Mouse (Mus musculus): ENCODE results near the gene Dcst2. TPM values are rescaled to one million over a fixed set of nuclear protein-coding genes. Genes with fewer than 3 reads are reported as not detected.
A peak's percentile ranks its signal among the peaks of the same experiment; 100 is the strongest.

Dcst2 gene
- 2.8 and 5.0 TPM in 2 replicates for polyA plus RNA-seq (2015; fragmentation: Nextera tagmentation; extraction: Ambion mirVana)

GRCm38 (mm10) chr3:89361675-89362074, at the start of gene Dcst2:
Gene Dcst2, plus strand, starts transcription at chr3:89361975.
- Histone ChIP-seq H3K9me3 (ENCODE audit: control insufficient read depth, low read length) (no peaks in the 10 kb centered on the region), H3K36me3 (ENCODE audit: control insufficient read depth, insufficient read depth, low read length) (no peaks in the 10 kb centered on the region), H3K27me3 (replicated peaks; ENCODE audit: control insufficient read depth, insufficient read depth, low read length) (no peaks in the 10 kb centered on the region), H3K4me1 (ENCODE audit: control insufficient read depth, insufficient read depth, low read length) (peaks cover 10% of the 10 kb centered on the region), H3K4me3 (ENCODE audit: low read length) (no peak within 1 kb of the TSS), H3K9ac (ENCODE audit: low read depth, low read length) (no peak within 1 kb of the TSS), H3K27ac (ENCODE audit: low read length) (no peak within 1 kb of the TSS), H3K4me2 (ENCODE audit: low read depth, low read length) (no peak within 1 kb of the TSS)
- ATAC-seq, result no peak
- WGBS, result 83% methylated on average over 7 of the region's 7 CpGs

DNA sequence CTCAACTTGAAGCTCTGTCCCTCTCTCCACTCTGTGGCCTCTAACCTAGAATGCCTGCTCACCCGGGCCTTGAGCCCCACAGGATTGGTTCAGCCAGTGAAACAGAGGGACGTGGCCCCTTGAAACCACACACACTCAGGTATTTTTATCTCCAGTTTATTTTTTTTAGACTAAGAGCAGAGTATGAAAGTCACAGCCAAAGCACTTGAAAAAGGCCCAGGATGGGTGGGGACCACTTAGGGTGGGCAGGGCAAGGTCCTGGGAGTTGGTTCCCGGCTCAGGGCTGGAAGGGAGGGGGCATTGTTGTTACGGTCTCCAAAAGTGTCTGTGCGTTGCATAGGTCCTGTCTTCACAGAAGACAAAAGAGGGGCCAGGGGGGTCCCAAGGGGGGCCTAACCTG, 47.4 kb upstream of the Dcst2 start:
- Histone ChIP-seq H3K4me3 (ENCODE audit: low read length) (no peak overlapping the region), H3K9ac (ENCODE audit: low read depth, low read length) (no peak overlapping the region), H3K27me3 (replicated peaks; ENCODE audit: control insufficient read depth, insufficient read depth, low read length) (peaks cover 13% of the 10 kb centered on the region; the same call in 1 of the 2 replicates), H3K27ac (ENCODE audit: low read length) (no peak overlapping the region), H3K4me1 (ENCODE audit: control insufficient read depth, insufficient read depth, low read length) (peaks cover 28% of the 10 kb centered on the region), H3K4me2 (ENCODE audit: low read depth, low read length) (no peak overlapping the region), H3K36me3 (ENCODE audit: control insufficient read depth, insufficient read depth, low read length) (no peaks in the 10 kb centered on the region), H3K9me3 (ENCODE audit: control insufficient read depth, low read length) (peaks cover 3% of the 10 kb centered on the region; the same call in 1 of the 2 replicates)
- ATAC-seq, result no peak
- WGBS, result 66% methylated on average over 5 of the region's 5 CpGs

GRCm38 (mm10) chr3:89314791-89315190, 47.0 kb upstream of the Dcst2 start:
- Histone ChIP-seq H3K4me2 (ENCODE audit: low read depth, low read length) (peak overlapping the region; percentile 69), H3K27me3 (replicated peaks; ENCODE audit: control insufficient read depth, insufficient read depth, low read length) (peaks cover 17% of the 10 kb centered on the region; the same call in 1 of the 2 replicates), H3K4me3 (ENCODE audit: low read length) (no peak overlapping the region), H3K27ac (ENCODE audit: low read length) (no peak overlapping the region), H3K4me1 (ENCODE audit: control insufficient read depth, insufficient read depth, low read length) (peaks cover 33% of the 10 kb centered on the region), H3K9me3 (ENCODE audit: control insufficient read depth, low read length) (peaks cover 3% of the 10 kb centered on the region; the same call in 1 of the 2 replicates), H3K36me3 (ENCODE audit: control insufficient read depth, insufficient read depth, low read length) (no peaks in the 10 kb centered on the region), H3K9ac (ENCODE audit: low read depth, low read length) (peak overlapping the region; percentile 49; the same call in 1 of the 2 replicates)
- WGBS, result 37% methylated on average over 2 of the region's 2 CpGs
- ATAC-seq, result no peak

DNA sequence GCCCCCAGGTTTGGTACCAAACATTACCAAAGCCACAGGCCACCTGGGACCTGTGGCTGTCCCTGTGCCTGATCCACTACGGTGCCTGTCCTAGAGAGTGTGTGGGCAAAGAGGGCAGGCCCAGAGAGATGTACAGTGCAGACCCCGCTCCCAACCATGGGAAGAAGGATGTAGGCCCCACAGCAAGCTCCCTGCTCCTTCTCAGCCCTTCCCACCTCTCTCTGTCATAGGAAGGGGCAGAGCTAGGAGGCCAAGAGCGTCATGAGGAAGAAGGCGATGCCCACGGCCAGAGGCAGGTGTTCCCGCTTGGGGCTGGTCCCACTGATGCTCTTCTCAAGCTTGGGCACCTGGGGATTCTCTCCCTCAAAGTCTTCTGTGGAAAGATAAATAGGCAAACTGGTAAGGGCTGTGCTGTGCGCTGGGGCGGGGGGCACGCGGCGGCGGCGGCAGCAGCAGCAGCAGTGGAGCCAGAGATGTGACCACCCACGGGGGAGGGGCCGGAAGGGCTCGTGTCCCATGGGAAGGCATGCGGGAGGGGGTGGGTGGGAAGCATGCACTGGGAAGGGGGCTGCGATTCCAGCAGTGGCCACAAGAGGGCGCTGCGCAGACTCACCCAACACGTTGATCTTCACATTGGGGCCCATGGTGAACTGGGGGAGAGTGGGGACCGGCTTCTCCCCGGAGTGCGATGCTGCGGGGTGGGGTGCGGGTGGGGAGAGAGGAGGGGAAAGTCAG, 46.4 kb upstream of the Dcst2 start:
- Histone ChIP-seq H3K4me1 (ENCODE audit: control insufficient read depth, insufficient read depth, low read length) (peaks cover 38% of the 10 kb centered on the region), H3K4me3 (ENCODE audit: low read length) (peak overlapping the region; percentile 36), H3K36me3 (ENCODE audit: control insufficient read depth, insufficient read depth, low read length) (no peaks in the 10 kb centered on the region), H3K27ac (ENCODE audit: low read length) (no peak overlapping the region), H3K27me3 (replicated peaks; ENCODE audit: control insufficient read depth, insufficient read depth, low read length) (peaks cover 21% of the 10 kb centered on the region; the same call in 1 of the 2 replicates), H3K9ac (ENCODE audit: low read depth, low read length) (peak overlapping the region; percentile 49), H3K9me3 (ENCODE audit: control insufficient read depth, low read length) (peaks cover 3% of the 10 kb centered on the region; the same call in 1 of the 2 replicates), H3K4me2 (ENCODE audit: low read depth, low read length) (peak overlapping the region; percentile 69)
- peak; percentile 29 for ATAC-seq
- 6% methylated on average over 26 of the region's 26 CpGs for WGBS

GRCm38 (mm10) chr3:89315930-89316831, 45.6 kb upstream of the Dcst2 start:
- peaks cover 46% of the 10 kb centered on the region for H3K4me1 ChIP-seq (ENCODE audit: control insufficient read depth, insufficient read depth, low read length)
- no peaks in the 10 kb centered on the region for H3K36me3 ChIP-seq (ENCODE audit: control insufficient read depth, insufficient read depth, low read length)
- H3K4me3 ChIP-seq (ENCODE audit: low read length), result peak overlapping the region; percentile 36
- peak overlapping the region; percentile 51 for H3K9ac ChIP-seq (ENCODE audit: low read depth, low read length)
- 17% methylated on average over 40 of the region's 40 CpGs for WGBS
- peak overlapping the region; percentile 69 for H3K4me2 ChIP-seq (ENCODE audit: low read depth, low read length)
- H3K27me3 ChIP-seq (replicated peaks; ENCODE audit: control insufficient read depth, insufficient read depth, low read length), result peaks cover 30% of the 10 kb centered on the region; the same call in 1 of the 2 replicates
- peak; percentile 56 for ATAC-seq
- H3K9me3 ChIP-seq (ENCODE audit: control insufficient read depth, low read length), result no peaks in the 10 kb centered on the region
- peak overlapping the region; percentile 37; the same call in 1 of the 2 replicates for H3K27ac ChIP-seq (ENCODE audit: low read length)

GRCm38 (mm10) chr3:89316833-89317232, 44.9 kb upstream of the Dcst2 start:
- Histone ChIP-seq H3K36me3 (ENCODE audit: control insufficient read depth, insufficient read depth, low read length) (no peaks in the 10 kb centered on the region), H3K27me3 (replicated peaks; ENCODE audit: control insufficient read depth, insufficient read depth, low read length) (peaks cover 30% of the 10 kb centered on the region; the same call in 1 of the 2 replicates), H3K4me3 (ENCODE audit: low read length) (peak overlapping the region; percentile 36; the same call in 1 of the 2 replicates), H3K4me1 (ENCODE audit: control insufficient read depth, insufficient read depth, low read length) (peaks cover 53% of the 10 kb centered on the region), H3K9ac (ENCODE audit: low read depth, low read length) (peak overlapping the region; percentile 51; the same call in 1 of the 2 replicates), H3K4me2 (ENCODE audit: low read depth, low read length) (peak overlapping the region; percentile 69), H3K27ac (ENCODE audit: low read length) (peak overlapping the region; percentile 37; the same call in 1 of the 2 replicates), H3K9me3 (ENCODE audit: control insufficient read depth, low read length) (no peaks in the 10 kb centered on the region)
- ATAC-seq, result peak; percentile 58
- WGBS, result 3% methylated on average over 4 of the region's 4 CpGs

DNA sequence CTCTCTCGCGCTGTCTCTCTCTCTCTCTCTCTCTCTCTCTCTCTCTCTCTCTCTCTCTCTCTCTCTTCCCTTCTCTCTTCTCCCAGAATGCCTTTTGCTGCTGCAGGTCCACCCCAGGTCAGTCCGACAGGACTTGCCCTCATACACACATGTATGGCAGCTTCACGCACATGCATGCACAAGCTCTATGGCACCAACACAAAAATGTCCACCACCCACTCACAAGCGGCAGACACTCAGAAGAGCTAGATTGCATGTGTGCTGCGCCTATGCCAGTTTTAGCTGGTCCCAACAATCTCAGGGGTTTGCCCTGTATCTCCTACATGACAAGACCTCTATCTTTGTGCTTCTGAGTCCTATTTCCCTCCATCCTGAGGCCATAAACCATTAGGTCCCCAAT, 44.5 kb upstream of the Dcst2 start:
- Histone ChIP-seq H3K4me3 (ENCODE audit: low read length) (no peak overlapping the region), H3K27ac (ENCODE audit: low read length) (no peak overlapping the region), H3K4me2 (ENCODE audit: low read depth, low read length) (no peak overlapping the region), H3K9me3 (ENCODE audit: control insufficient read depth, low read length) (no peaks in the 10 kb centered on the region), H3K9ac (ENCODE audit: low read depth, low read length) (no peak overlapping the region), H3K36me3 (ENCODE audit: control insufficient read depth, insufficient read depth, low read length) (no peaks in the 10 kb centered on the region), H3K4me1 (ENCODE audit: control insufficient read depth, insufficient read depth, low read length) (peaks cover 57% of the 10 kb centered on the region), H3K27me3 (replicated peaks; ENCODE audit: control insufficient read depth, insufficient read depth, low read length) (peaks cover 30% of the 10 kb centered on the region; the same call in 1 of the 2 replicates)
- WGBS, result 53% methylated on average over 6 of the region's 6 CpGs
- ATAC-seq, result no peak

DNA sequence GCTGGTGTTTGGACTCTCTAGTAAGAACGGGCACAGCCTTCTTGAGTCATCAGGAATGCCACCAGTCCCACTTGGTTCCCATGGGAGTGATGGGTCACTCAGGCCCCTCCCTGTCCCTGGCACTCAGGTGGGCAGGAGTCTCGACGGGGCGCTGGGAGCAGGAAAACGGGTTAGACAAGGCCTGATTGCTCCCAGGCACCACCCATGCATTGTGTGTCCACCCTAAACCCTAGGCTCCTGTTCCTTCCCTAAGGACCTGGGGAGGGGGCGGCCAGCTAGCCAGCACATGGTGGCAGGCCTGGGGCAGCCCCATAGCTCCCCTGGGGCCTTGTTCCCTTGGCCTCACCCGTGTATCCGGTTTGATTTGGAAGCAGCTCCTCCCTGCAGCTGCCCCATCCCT, 43.5 kb upstream of the Dcst2 start:
- H3K4me2 ChIP-seq (ENCODE audit: low read depth, low read length), result no peak overlapping the region
- H3K4me3 ChIP-seq (ENCODE audit: low read length), result no peak overlapping the region
- WGBS, result 77% methylated on average over 8 of the region's 8 CpGs
- H3K36me3 ChIP-seq (ENCODE audit: control insufficient read depth, insufficient read depth, low read length), result no peaks in the 10 kb centered on the region
- H3K27ac ChIP-seq (ENCODE audit: low read length), result no peak overlapping the region
- no peak for ATAC-seq
- peaks cover 30% of the 10 kb centered on the region; the same call in 1 of the 2 replicates for H3K27me3 ChIP-seq (replicated peaks; ENCODE audit: control insufficient read depth, insufficient read depth, low read length)
- H3K9me3 ChIP-seq (ENCODE audit: control insufficient read depth, low read length), result no peaks in the 10 kb centered on the region
- peaks cover 58% of the 10 kb centered on the region for H3K4me1 ChIP-seq (ENCODE audit: control insufficient read depth, insufficient read depth, low read length)
- no peak overlapping the region for H3K9ac ChIP-seq (ENCODE audit: low read depth, low read length)
